ENCODE assay signal across 9 mouse cellular contexts in genomic region chr3:129299874-129300273, GRCm38 (mm10). TPM values are rescaled to one million over a fixed set of nuclear protein-coding genes. Genes with fewer than 3 reads are reported as not detected.
A peak's percentile ranks its signal among the peaks of the same experiment; 100 is the strongest.
DNase-seq lines count a peak whose midpoint lies in the region; ATAC-seq lines count a peak whose summit lies in the region.
"Had no signal": no experiment of that assay in that cellular context is flagged by ENCODE, and none has a peak within 500 bp of the region (broad histone marks: within the 10 kb centered on the region; RNA-seq: fewer than 3 reads in every experiment).

No protein-coding gene starts in this region.

- no peaks in the 10 kb centered on the region for H3K9me3 ChIP-seq in forebrain, embryonic 13.5 days (replicated peaks)
- no peaks in the 10 kb centered on the region for H3K9me3 ChIP-seq in forebrain, embryonic 10.5 days
- H3K9me3 ChIP-seq: heart, embryonic 15.5 days had no signal

- no peaks in the 10 kb centered on the region for H3K36me3 ChIP-seq in forebrain, embryonic 13.5 days (ENCODE audit: poor library complexity, severe bottlenecking)
- H3K36me3 ChIP-seq in forebrain, embryonic 10.5 days (replicated peaks) = no peaks in the 10 kb centered on the region
- H3K36me3 ChIP-seq: heart, embryonic 15.5 days had no signal

- ATAC-seq in forebrain, embryonic 13.5 days = peak; percentile 52; the same call in 1 of the 2 replicates
- peak; percentile 48 to 57; a peak in 3 of 4 replicates for ATAC-seq in hematopoietic stem cell, adult 5-6 weeks (replicated peaks in 1 of 2; ENCODE audit: insufficient read depth in 1 of 2, low FRiP score in 2 of 2, low TSS enrichment in 1 of 2, low read depth in 1 of 2, poor library complexity in 2 of 2, severe bottlenecking in 2 of 2)

- no peak overlapping the region for H3K9ac ChIP-seq in forebrain, embryonic 13.5 days
- H3K9ac ChIP-seq: heart, embryonic 15.5 days had no signal

- H3K27me3 ChIP-seq in forebrain, embryonic 13.5 days = no peaks in the 10 kb centered on the region
- no peaks in the 10 kb centered on the region for H3K27me3 ChIP-seq in forebrain, embryonic 10.5 days (ENCODE audit: poor library complexity, severe bottlenecking)
- H3K27me3 ChIP-seq: heart, embryonic 15.5 days had no signal

- H3K4me1 ChIP-seq in forebrain, embryonic 13.5 days = no peaks in the 10 kb centered on the region
- no peaks in the 10 kb centered on the region for H3K4me1 ChIP-seq in forebrain, embryonic 10.5 days

- H3K4me3 ChIP-seq in forebrain, embryonic 13.5 days = no peak overlapping the region
- no peak overlapping the region for H3K4me3 ChIP-seq in forebrain, embryonic 10.5 days
- H3K4me3 ChIP-seq: heart, embryonic 15.5 days had no signal

- intact Hi-C loops in left cerebral cortex, postnatal 14 days (cut with DNase I) = loop anchor here (10.0 kb wide), 2 partner anchors 235 to 775 kb away; partner anchors contain the start of gene Elovl6

- WGBS in forebrain, embryonic 13.5 days = 76% methylated on average over 1 of the region's 1 CpGs
- WGBS in forebrain, embryonic 10.5 days = 78% methylated on average over 1 of the region's 1 CpGs

- no peak for DNase-seq in forebrain, embryonic 10.5 days (ENCODE audit: extremely low spot score, low spot score)
- peak; percentile 40 to 69 for DNase-seq in left cerebral cortex, postnatal 14 days (ENCODE audit: low spot score in 2 of 2)
- DNase-seq in left cerebral cortex, adult 8-10 months (ENCODE audit: low spot score in 2 of 2) = no peak
- peak; percentile 49 for DNase-seq in MEL-GATA-1-ER (ENCODE audit: extremely low read depth, low read depth)
- DNase-seq in ovary, postnatal 36 days (ENCODE audit: low spot score) = no peak
- no peak for DNase-seq in gastrocnemius, postnatal 10 days

- no peak overlapping the region for H3K4me2 ChIP-seq in forebrain, embryonic 13.5 days
- H3K4me2 ChIP-seq: heart, embryonic 15.5 days had no signal

- no peak overlapping the region for H3K27ac ChIP-seq in forebrain, embryonic 13.5 days
- no peak overlapping the region for H3K27ac ChIP-seq in forebrain, embryonic 10.5 days
- H3K27ac ChIP-seq: heart, embryonic 15.5 days had no signal

RNA-seq across cellular contexts. Expression of gene Enpep, which starts 32.6 kb away (rescaled TPM):
- polyA plus RNA-seq in forebrain, embryonic 13.5 days (2015; fragmentation: Nextera tagmentation; extraction: Ambion mirVana) = 0.29 and 0.43 TPM in 2 replicates
- not detected in 2 replicates for polyA plus RNA-seq in forebrain, embryonic 10.5 days (2016; fragmentation: Nextera tagmentation; extraction: Ambion mirVana)
- total RNA-seq in left cerebral cortex, postnatal 14 days (2021) = 1 to 10 TPM; 1.8 to 2.0 TPM
- total RNA-seq in left cerebral cortex, adult 8-10 months (2022) = 1 to 10 TPM; 1.3 to 2.0 (median 1.6) TPM
- total RNA-seq in hematopoietic stem cell, adult 5-6 weeks (2017) = 0.35 TPM in 1 of 2 replicates, not detected in the other
- 1 to 10 TPM; 3.2 to 3.7 TPM for total RNA-seq in gastrocnemius, postnatal 10 days (2021)

Comparison
In these comparisons a context has a peak if more than half of its experiments do, and no peak if none do; other contexts are left out.
1. DNase-seq: peak in left cerebral cortex, postnatal 14 days (2 of 2) and MEL-GATA-1-ER (single experiment); none in forebrain, embryonic 10.5 days (single experiment), left cerebral cortex, adult 8-10 months (0 of 2), ovary, postnatal 36 days (single experiment) and gastrocnemius, postnatal 10 days (single experiment).